Mouse (Mus musculus) erythroblast, embryonic 14.5 days (primary cell): ENCODE results near the gene Pagr1a.

Experiments used
- GATA1 ChIP-seq: IDR thresholded peaks from 2 replicates; pipeline ENCODE4 v1.6.1; 2012; ENCODE audit warnings: low read length, inconsistent platforms, mixed read lengths
- TAL1 ChIP-seq: IDR thresholded peaks from 3 replicates; pipeline ENCODE4 v1.6.1; 2012; ENCODE audit warnings: low read length, inconsistent platforms, mixed read lengths

DNA sequence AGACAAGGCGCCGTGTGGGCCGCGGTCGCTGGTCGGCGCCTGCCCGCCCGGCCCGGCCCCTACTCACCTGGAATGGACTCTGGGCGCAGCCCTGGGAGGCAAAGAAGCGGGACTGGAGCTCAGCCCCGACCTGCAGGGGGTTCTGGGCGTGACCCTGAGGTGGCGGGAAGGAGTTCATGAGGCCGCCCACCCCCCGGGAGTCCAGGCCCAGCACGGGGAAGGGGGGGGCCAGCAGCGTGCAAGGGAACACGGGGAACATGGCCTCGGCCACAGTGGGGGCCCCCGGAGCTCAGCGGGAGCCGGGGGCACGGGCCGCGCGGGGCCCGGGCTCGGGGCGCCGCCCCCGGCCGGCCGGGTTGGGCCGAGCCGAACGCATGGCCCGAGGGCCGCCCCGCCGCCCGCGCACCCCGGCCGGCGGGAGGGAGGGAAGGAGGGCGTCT lies 9.0 kb upstream of the Pagr1a start:
- TF ChIP-seq TAL1 (no peak), GATA1 (no peak)
